Mouse (Mus musculus) urinary bladder, adult 2 months (tissue): ENCODE results near the gene Gtf3c2. TPM values are rescaled to one million over a fixed set of nuclear protein-coding genes. Genes with fewer than 3 reads are reported as not detected.
"Not testable (repeated sequence)": the region's sequence is repeated elsewhere in the genome, so short reads cannot be mapped to it uniquely, and the experiment has no call there.

ENCODE experiments used
- DNase-seq: peaks from one replicate; pipeline ENCODE4 v3.0.0; 2022; ENCODE audit warnings: low spot score
- polyA plus RNA-seq: library from polyadenylated mRNA; depleted of rRNA; stranded (reverse); fragments of >200 nt; gene quantifications from 2 replicates; pipeline ENCODE4 v1.2.3, GENCODE M21; 2012; rRNA removed

Gene Gtf3c2
- 78.9 and 87.0 TPM in 2 replicates for polyA plus RNA-seq

DNA sequence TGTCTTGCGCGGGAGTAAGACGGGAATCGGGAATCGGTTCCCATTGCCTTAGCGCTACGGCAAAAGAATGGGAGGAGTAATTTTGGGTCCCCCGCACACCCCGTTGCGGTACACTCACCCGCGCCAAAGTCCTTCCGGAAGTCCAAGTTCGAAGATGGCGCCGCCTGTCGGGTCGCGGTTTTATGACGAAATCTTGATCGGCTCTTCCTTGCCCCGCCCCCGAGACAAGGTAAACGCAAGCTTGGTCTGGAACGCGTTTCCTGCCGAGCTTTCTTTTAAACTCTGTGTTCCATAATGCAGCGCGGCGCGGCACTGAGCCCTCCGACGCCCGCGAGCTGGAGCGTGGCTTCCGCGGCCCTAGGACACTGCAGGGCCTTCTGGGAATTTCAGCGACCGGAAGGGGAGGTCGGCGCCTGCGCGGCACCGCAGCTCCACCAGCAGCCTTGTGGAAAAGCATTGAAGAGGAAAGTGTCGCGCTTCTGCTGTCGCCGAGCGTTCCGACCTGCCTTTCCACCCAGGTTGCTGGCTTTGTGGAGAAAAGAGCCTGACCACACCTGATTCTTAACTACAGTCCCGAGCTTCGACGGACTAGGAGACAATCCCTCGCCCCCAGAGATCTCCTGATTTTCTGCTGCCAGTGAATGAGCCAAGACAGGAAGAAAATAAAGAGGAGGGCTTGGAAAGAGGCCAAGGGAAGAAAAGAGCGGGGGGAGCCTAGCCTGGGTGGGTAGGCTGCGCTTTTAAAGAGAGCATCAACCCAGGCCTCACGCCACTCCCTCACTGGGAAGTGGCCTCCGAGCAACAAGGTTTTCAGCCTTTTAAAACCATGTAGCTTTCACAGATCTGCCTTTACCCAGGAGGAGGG lies at the start of gene Gtf3c2, which contains the start of gene Gm29609:
TSS of gene Gtf3c2 (minus strand) at position 379 of the 865 bp plus-strand sequence.
TSS of gene Gm29609 (minus strand) at position 146 of the 865 bp plus-strand sequence.
- peak; percentile 92 for DNase-seq

DNA sequence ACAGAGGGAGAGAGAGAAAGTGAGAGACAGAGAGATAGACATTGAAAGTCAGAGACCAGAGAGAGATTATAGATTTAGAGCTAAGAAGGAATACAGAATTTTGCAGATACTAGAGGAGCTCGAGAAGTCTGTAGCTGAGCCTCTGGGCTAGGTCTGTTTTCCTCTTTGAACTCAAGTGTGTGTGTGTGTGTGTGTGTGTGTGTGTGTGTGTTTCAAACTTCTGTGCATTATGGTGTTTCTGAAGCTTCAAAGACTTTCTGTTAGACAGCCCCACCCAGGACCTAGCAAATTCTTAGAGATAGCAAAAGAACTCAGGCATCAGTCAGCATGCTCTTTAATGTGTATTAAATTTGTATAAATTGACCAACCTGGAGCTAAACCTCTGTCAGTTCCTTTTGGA lies 46.7 kb upstream of the Gtf3c2 start:
- no peak for DNase-seq

DNA sequence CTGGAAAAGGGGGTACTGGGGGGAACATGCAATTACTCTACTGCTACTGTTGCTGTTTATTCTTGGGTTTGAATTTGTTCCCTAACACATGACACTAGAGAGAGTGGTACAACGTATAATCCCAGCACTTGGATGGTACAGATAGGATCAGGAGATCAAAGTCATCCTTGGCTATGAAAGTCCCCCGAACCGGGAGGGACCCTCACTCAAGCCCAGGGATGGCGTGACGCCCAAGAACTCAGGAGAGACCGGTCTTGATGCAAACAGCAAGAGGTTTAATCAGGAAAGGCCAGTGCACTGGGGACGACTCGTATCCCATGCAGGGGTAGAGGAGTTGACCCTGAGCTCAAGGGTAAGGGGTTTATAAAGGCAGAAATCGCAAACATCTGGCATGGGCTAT lies 42.8 kb upstream of the Gtf3c2 start:
- DNase-seq, result no peak

DNA sequence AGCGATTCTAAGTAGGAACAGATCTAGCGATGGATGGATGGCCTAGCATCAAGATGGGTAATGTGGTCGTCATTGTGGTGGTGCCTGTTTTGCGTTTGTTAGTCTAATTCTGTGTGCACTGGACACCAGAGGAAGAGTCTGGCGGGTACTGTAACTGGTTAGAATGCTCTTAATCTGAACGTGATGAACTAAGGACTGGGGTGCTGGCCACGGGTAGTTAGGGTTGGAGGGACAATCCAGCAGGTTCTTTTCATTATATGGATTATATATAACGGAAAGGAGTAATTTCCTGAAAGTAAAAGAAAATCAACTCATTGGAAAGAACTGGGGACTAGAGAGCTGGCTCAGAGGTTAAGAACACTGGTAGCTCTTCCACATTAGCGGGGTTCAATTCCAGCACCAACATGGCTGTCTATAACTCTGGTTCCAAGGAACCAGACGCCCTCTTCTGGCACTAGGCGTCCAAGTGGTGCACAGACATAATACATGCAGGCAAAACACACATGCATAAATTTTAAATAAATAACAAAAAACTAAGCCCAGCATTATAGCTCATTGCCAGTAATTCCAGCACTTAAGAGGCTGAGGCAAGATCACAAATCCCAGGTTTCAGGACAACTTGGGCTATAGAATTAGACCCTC lies 41.5 kb upstream of the Gtf3c2 start:
- no peak for DNase-seq

DNA sequence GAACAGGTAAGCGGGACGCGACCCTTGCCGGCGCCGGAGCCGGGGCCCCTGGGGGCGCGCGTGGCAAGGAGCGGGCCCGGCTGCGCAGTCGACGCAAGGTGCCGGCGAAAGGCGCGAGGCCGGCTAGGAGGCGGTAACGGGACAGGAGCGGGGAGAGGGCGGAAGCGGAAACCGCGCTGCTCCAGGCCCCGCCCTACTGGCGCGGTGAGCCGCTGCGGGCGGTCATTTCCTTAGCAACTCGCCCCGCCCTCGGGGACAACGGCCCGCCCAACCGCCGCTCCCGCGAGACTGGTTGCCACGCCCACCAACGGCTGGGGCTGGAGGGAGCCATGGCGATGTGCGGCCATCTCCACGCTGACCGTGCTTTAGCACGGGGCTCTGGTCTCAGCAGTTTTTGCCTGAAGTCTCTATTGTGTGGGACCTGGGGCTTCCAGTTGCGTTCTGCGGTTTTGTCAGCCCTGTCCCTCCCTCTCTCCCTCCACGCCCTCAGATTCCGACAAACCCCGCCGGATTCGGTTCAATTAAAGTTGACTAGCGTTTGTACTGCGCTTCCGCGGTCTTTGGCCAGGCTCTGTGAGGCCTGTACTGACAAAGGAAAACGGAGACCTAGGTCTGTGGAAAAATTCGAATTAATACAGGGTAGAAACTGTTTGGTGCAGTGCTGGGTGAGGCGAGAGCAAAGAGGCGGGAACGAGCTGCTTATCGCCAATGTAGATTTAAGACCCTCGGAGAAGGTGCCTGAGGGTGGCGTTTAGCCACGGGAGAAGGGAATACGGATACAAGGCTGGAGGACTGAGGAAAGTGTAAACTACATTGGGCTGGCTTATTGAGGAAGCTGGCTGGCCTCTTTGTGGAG lies 40.7 kb upstream of the Gtf3c2 start, which contains the start of gene Ppm1g:
TSS of gene Ppm1g (minus strand) at position 240 of the 856 bp plus-strand sequence.
- DNase-seq, result peak; percentile 98

DNA sequence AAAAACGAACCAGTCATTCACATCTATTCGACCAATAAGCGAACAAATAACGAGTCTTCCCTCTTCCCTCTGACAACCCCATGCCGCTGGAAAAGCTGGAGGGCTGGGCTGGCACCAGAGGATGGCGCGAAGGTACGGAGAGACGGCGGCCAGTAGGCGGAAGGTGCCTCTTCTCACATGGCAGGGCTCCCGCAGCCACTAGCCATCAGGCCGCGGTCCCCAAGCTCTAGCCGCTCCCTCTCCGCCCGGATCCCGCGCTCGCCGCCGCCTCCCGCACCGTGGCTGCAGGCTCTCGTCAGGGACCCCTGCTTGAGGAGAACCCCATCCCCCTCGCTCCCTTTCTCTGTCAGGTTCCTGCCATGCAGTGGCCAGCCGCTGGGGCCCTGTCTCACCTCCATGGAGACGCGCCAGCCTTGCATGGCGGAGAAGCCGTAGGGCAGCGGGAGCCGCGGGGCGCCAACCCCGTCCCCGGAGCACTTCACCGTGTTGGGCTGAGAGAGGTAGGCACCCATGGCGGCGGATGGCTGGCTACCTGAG lies 40.0 kb upstream of the Gtf3c2 start:
- no peak for DNase-seq

DNA sequence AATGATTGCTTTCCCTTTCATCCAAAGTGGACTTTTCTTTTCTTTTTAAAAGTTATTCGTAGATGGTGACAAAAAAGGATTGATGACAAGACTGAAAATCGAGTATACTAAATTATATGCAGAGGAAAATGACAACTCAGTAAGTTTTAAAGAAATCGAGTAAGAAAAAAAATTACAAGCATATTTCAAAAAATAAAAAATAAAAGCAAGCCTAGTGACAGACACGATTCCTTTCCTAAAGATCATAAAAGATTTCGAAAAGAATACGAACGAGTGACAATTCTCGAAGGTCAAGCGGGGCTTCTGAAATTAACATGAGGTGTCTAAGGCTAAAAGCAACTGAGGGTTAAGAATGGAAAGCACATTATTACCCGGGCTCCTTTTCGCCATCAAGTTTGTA lies 39.5 kb upstream of the Gtf3c2 start:
- no peak for DNase-seq

DNA sequence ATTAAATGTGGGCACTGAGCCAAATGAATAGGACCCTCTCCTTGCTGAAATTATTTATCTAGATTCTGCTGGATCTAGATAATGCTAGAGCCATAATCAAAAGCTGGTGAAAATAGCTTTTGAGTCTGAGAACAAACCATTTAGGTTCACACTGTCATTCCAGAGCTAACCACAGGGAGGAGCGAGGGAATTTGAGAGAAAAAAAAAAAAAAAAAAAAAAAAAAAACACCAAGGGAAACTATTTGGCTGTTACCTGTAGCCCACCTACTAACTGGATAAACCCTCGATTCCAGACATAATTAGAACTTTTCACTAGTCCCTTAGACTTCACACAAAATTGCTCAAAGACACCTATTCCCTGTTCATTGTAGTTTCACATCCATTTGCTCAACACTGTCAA lies 39.1 kb upstream of the Gtf3c2 start:
- no peak for DNase-seq

DNA sequence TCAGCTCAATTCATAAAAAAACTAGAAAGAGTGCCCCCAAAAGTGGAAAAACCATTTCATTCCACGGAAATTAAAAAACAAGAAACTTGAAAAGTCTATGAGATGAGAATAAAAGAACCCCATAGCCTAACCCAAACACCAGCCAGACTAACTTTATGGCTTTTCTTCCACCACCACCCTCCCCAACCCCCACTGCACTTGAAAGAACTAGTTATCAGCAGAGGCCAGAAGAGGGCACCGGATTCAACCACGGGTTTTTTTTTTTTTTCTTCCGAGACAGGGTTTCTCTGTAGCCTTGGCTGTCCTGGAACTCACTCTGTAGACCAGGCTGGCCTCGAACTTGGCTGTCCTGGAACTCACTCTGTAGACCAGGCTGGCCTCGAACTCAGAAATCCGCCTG lies 38.4 kb upstream of the Gtf3c2 start:
- DNase-seq, result no peak

DNA sequence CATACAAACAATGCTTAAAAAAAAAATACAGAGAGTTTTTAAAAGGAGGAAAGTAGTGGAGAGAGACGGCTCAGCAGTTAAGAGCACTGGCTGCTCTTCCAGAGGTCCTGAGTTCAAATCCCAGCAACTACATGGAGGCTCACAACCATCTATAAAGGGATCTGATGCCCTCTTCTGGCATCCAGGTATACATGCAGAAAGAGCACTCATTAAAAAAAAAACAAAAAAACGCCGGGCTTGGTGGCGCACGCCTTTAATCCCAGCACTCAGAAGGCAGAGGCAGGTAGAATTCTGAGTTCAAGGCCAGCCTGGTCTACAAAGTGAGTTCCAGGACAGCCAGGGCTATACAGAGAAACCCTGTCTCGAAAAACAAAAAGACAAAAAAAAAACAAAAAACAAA lies 36.6 kb upstream of the Gtf3c2 start:
- DNase-seq, result not testable (repeated sequence)

DNA sequence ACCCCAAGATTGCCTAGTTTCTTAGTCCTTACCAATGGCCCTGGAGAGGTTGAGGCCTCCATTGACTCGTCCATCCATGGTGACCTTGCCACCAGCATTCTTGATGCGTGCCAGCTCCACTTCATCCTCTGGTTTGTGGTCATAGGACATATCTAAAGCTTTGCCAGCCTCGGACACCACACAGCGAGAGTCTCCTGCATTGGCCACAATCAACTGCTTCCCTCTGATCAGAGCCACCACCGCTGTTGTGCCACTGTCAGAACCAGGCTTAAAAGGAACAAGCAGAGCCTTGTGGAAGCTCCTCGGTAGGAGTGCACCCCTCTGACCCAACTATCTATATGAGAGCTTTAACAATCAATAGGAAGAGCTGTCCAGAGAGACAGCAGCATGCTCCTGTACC lies 24.5 kb upstream of the Gtf3c2 start:
- no peak for DNase-seq

DNA sequence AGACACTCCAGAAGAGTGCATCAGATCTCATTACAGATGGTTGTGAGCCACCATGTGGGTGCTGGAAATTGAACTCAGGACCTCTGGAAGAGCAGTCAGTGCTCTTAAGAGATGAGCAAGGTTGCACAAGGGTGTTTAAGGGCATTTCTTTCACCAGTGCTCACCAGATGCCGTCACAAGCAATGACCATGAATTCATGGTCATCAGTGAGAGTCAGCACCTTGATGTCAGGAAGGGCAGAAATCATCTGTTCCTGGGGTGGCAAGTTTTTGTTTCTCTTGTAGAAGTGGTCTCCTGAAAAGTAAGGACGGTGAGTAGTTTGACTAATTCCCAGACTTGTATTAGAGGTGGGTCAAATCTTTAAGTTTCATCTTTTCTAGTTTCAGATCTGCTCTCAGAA lies 23.9 kb upstream of the Gtf3c2 start:
- DNase-seq, result no peak

DNA sequence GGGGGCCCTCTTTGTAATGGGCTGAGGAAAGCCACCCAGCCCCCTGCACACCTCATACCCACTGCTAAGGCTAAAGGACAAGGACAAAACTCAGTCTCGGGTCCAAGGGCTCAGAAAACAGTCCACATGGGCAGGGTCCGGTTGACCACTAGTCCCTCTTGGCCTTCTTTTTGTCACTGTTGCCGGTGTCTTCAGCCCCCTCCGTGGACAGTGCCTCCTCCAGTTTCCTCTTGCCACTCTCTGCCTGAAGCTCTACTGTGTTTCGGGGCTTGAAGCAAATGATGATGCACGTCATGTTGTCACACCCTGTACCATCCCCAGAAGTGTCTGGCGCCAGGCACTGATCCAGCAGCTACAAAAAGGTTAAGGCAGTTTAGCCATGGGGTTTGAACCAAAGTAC lies 23.0 kb upstream of the Gtf3c2 start:
- DNase-seq, result no peak

DNA sequence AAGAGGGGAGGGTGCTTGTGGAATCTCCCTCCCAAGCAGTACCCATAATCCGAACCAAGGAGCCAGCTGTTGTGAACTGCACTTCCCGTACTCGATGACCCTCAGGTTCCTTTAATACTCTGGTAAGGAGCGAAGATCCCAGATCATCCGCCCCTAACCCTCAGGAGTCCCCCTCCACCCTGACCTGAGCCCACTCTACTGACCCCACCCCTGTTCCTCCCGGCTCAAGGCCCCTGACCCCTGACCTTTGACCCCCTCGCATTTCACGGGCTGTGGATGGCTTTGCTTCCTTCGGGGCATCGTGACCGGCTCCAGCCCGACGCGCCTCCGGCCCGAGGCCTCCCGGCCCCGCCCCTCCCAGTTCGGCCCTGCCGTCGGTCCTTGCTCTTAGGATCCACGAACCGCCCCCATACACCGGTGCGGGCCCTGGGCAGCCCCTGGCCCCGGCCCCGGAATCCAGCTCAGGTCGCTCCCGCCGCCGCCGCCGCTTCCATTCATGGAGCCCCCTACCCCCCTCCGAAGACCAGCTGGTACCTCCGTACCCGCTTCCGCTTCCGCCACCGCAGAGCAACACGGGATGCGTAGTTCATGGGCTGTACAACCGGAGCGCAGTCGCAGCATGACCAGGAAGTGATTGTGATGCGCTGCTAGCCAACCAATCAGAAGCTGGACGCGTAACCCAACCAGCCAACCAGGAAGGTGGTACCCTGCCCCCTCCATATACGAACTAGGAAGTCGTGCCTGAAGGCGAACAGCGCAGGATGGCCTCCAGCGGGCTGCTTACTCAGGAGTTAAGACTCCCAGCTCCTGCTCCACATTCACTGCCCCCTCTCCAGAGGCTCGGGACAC lies 22.0 kb upstream of the Gtf3c2 start, which contains the start of gene Zfp513:
TSS of gene Zfp513 (minus strand) at position 562 of the 849 bp plus-strand sequence.
- DNase-seq, result peak; percentile 84

DNA sequence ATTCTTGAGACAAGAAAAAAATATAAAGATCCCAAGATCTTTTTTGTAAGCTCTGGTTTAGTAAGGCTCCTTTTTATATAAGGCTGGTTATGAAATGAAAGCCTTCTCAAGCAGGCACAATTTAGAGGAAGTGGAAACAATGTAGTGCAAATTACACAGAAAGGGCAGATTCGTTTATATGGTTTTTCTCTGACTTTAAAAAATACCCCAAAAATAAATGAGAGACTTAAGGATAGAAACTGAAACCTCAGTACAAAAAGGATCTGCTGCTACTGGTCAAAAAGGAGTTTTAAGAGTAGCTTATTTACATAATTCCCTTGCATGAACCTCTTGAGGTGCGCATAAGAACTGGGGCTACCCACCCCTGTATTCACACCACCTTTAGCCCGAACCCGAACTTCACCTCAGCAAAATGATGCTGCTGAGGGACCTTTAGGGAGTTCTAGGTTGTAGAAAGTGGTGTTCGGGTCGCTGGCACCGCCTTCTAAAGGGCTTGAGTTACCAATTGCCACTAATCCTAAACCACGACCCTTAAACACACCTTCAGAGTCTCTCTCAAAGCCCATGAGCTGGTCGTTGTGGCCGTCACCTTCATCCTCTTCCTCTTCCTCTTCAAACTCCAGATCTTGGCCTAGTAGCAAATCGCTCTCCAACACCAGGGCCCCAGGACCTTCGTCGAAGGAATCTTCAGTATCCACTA lies 21.2 kb upstream of the Gtf3c2 start:
- DNase-seq, result no peak

DNA sequence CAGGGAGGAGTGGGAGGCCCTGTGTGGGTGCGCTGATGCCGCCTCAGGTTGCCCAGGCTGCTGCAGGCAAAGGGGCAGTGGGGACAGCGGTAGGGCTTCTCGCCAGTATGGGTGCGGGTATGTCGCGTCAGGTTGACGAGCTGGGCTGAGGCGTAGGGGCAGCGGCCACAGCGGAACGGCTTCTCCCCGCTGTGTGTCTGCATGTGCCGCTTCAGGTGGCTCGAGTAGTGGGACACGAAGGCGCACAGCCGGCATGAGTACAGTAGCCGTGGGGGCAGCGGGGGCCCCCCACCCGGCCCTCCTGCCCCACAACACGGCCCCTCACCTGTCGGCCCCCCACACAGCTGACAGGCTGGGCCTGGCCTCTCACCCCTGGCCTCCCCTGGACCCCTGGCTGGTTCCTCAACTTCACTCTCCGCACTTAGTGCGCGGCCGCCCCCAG lies 20.4 kb upstream of the Gtf3c2 start:
- DNase-seq, result no peak

DNA sequence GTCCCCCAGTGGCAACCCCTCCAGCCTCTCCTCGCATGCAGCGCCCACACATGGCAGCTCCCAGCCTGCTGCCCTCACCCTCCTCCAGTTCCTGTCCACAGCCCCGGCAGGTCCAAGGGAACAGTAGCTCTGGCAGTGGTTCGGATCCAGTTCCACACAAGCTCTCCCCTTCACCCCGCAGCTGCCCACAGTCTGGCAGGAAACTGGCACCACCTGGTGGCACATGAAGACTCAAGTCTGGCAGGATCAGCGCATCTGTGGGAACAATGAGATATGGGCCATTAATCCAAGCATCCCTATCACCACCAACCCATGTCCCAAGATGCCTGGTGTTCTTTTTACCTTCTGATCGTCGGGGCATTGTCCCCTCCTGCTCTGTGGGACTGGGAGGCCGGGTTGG lies 19.9 kb upstream of the Gtf3c2 start:
- no peak for DNase-seq

DNA sequence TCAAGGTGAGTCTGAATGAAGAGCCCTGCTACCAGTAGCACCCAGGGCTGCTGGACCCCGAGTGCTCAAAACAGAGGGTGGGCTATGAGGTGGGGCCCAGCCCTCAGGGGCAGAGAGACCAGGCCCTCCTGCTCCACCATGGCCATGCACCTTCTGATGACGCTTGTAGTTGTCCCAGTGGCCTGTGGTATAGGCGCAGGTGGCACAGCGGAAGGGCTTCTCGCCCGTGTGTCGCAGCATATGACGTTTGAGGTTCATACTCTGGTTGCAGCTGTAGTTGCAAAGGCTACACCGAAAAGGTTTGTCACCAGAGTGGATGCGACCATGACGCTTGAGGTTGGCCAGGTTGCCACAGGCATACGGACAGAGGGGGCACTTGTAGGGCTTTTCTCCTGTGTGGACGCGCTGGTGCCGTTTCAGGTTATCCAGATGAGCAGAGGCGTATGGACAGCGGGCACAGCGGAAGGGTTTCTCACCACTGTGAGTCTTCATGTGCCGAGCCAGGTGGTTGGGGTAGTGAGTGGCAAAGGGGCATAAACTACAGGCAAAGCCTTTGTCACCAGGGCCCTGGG lies 19.5 kb upstream of the Gtf3c2 start:
- no peak for DNase-seq

DNA sequence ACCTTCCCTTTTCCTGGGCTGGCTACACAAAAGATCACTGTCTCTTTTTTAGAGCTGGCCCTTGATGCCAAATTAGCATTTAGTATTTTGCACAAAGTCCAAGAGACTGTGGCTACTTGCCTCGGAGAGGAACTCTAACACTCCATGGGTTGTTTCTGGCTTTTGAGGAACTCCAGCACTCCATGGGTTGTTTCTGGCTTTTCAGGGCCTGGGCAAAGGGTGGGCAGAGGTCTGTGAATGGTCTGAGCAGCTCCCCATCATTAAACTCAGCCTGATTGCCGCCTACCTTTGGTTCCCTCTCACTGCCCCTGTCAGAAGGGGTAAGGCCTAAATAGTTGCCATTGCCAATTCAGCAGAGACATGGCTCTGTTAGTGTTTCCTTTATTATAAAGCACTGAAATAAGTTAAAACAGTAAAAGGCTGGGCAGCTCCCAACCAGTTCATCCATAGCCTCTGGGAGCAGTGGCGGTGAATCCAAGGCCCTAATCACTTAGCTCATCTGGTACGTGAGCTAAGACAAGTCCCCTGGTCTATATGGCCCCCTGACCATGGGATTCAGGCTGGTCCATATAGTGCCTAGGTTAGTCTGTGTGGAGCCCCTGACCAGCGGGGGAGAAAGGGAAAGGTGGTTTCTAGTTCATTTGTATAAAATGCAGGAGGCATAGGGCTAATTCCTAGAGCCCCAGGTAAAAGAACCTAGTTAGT lies 18.8 kb upstream of the Gtf3c2 start:
- no peak for DNase-seq
